Comparison of ENCODE assay signal across 22 mouse cellular contexts in the genomic region with DNA sequence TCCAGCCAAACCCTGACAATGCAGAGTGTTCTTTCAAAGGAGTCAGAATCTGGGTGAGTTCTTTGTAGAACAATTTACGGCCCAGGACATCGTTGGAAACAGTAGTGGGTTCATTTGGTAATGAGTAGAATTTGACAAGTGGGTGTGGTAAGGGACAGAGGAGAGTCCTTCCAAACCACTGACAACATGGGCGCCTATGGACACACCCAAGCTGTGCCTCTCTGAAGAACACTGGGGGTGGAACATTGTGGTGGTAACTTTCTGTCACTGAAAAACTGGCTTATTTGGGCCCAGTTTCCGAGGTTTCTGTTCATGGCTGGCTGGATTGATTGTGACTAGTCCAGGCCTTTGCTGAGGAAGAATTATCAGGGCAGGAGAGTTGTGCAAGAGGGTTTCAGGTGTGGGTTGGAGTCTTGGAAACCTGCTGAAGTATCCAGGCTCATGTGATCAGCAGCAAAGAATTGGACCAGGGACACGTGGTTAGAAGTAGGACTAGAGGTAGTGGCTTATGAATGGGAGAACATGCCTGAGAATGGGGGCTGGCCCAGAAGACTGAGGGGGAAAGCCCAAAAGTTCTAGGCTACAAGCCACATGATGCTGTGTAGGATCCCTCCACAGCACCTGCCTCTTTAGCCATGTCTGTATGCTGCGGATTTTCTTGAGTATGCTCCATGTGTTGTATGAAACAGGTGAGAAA. TPM values are rescaled to one million over a fixed set of nuclear protein-coding genes. Genes with fewer than 3 reads are reported as not detected.
DNase-seq lines count a peak whose midpoint lies in the region; ATAC-seq lines count a peak whose summit lies in the region.
"Had no signal": no experiment of that assay in that cellular context is flagged by ENCODE, and none has a peak within 500 bp of the region (broad histone marks: within the 10 kb centered on the region; RNA-seq: fewer than 3 reads in every experiment).

No protein-coding gene starts in this region.

- 76% methylated on average over 6 of the region's 6 CpGs for WGBS in heart, embryonic 11.5 days (ENCODE audit: insufficient replicate concordance)
- WGBS in limb, embryonic 11.5 days = 88% methylated on average over 6 of the region's 6 CpGs

- no peak overlapping the region for H3K9ac ChIP-seq in heart, embryonic 11.5 days (ENCODE audit: low read depth, low read length)
- no peak overlapping the region for H3K9ac ChIP-seq in limb, embryonic 11.5 days (ENCODE audit: low read length)
- H3K9ac ChIP-seq: embryonic facial prominence, embryonic 15.5 days; forebrain, embryonic 12.5 days; heart, embryonic 15.5 days; hindbrain, embryonic 14.5 days had no signal

- no peak overlapping the region for H3K4me3 ChIP-seq in heart, embryonic 11.5 days (ENCODE audit: low read depth, low read length)
- H3K4me3 ChIP-seq in limb, embryonic 11.5 days (ENCODE audit: low read depth, low read length) = no peak overlapping the region
- H3K4me3 ChIP-seq: embryonic facial prominence, embryonic 15.5 days; erythroblast, embryonic 14.5 days; forebrain, embryonic 12.5 days; heart, embryonic 15.5 days; hindbrain, embryonic 10.5 days had no signal

- peak; percentile 92 for DNase-seq in heart, adult 11 months
- DNase-seq in kidney, postnatal 10 days = peak; percentile 3
- DNase-seq in kidney, adult 8-10 months = no peak
- DNase-seq in lung, postnatal 36 days = peak; percentile 37
- no peak for DNase-seq in lung, postnatal 10 days
- peak; percentile 14 for DNase-seq in limb, embryonic 11.5 days (ENCODE audit: low spot score)
- DNase-seq in urinary bladder, postnatal 14 days (ENCODE audit: low spot score) = no peak
- DNase-seq: adrenal gland, adult 8-10 months; adrenal gland, postnatal 36 days; cerebellum, adult 11 months; cerebellum, adult 8-10 months; cerebellum, postnatal 14 days; embryo, embryonic 11 days had no signal

- no peaks in the 10 kb centered on the region for H3K27me3 ChIP-seq in heart, embryonic 11.5 days (ENCODE audit: control insufficient read depth, insufficient read depth, low read length)
- no peaks in the 10 kb centered on the region for H3K27me3 ChIP-seq in limb, embryonic 11.5 days (ENCODE audit: control insufficient read depth, insufficient read depth, low read length)
- H3K27me3 ChIP-seq: embryonic facial prominence, embryonic 15.5 days; forebrain, embryonic 12.5 days; heart, embryonic 15.5 days had no signal

- no peaks in the 10 kb centered on the region for H3K36me3 ChIP-seq in heart, embryonic 11.5 days (ENCODE audit: control insufficient read depth, insufficient read depth, low read length)
- H3K36me3 ChIP-seq in limb, embryonic 11.5 days (ENCODE audit: control insufficient read depth, insufficient read depth, low read length) = no peaks in the 10 kb centered on the region; the same call in 1 of the 2 replicates
- H3K36me3 ChIP-seq: forebrain, embryonic 12.5 days; G1E; hindbrain, embryonic 10.5 days had no signal

- H3K4me2 ChIP-seq in heart, embryonic 11.5 days = no peak overlapping the region
- no peak overlapping the region for H3K4me2 ChIP-seq in limb, embryonic 11.5 days (ENCODE audit: low read depth, severe bottlenecking)
- H3K4me2 ChIP-seq: embryonic facial prominence, embryonic 15.5 days; forebrain, embryonic 12.5 days; heart, embryonic 15.5 days; hindbrain, embryonic 14.5 days had no signal

- 0 out of 2 replicates have a peak, but pooled peaks cover 2% of the 10 kb centered on the region for H3K4me1 ChIP-seq in heart, embryonic 11.5 days (ENCODE audit: control insufficient read depth, insufficient read depth, low read length)
- H3K4me1 ChIP-seq in limb, embryonic 11.5 days (ENCODE audit: control insufficient read depth, insufficient read depth, low read length) = peaks cover 4% of the 10 kb centered on the region; the same call in 1 of the 2 replicates
- H3K4me1 ChIP-seq: forebrain, embryonic 12.5 days had no signal

- ATAC-seq in heart, embryonic 11.5 days (replicated peaks; ENCODE audit: insufficient number of reproducible peaks, low FRiP score, low TSS enrichment) = no peak
- ATAC-seq in limb, embryonic 11.5 days (ENCODE audit: insufficient number of reproducible peaks, low FRiP score, low TSS enrichment, low read depth) = no peak
- ATAC-seq: forebrain, embryonic 16.5 days had no signal

- H3K27ac ChIP-seq in heart, embryonic 11.5 days (ENCODE audit: low read depth, low read length) = no peak overlapping the region
- H3K27ac ChIP-seq in limb, embryonic 11.5 days (replicated peaks; ENCODE audit: low read depth, low read length) = no peak overlapping the region
- H3K27ac ChIP-seq: embryonic facial prominence, embryonic 15.5 days; forebrain, embryonic 12.5 days; heart, embryonic 15.5 days; hindbrain, embryonic 10.5 days; hindbrain, embryonic 14.5 days had no signal

- no peaks in the 10 kb centered on the region for H3K9me3 ChIP-seq in heart, embryonic 11.5 days (replicated peaks; ENCODE audit: control insufficient read depth, low read length)
- no peaks in the 10 kb centered on the region for H3K9me3 ChIP-seq in limb, embryonic 11.5 days (ENCODE audit: control insufficient read depth, low read length)
- H3K9me3 ChIP-seq: embryonic facial prominence, embryonic 15.5 days; forebrain, embryonic 12.5 days; heart, embryonic 15.5 days; hindbrain, embryonic 10.5 days had no signal

RNA-seq across cellular contexts. Expression of gene Pmp22, which starts 35.4 kb away (rescaled TPM):
- polyA plus RNA-seq in heart, embryonic 11.5 days (2014; fragmentation: Nextera tagmentation; extraction: Ambion mirVana) = 77.9 and 89.4 TPM in 2 replicates
- polyA plus RNA-seq in limb, embryonic 11.5 days (2014; fragmentation: Nextera tagmentation; extraction: Ambion mirVana) = 43.7 and 51.0 TPM in 2 replicates
- polyA plus RNA-seq: G1E had no signal

Comparison
In these comparisons a context has a peak if more than half of its experiments do, and no peak if none do; other contexts are left out.
1. DNase-seq: peak in heart, adult 11 months (single experiment), kidney, postnatal 10 days (single experiment), lung, postnatal 36 days (single experiment) and limb, embryonic 11.5 days (single experiment); none in kidney, adult 8-10 months (0 of 2), lung, postnatal 10 days (single experiment) and urinary bladder, postnatal 14 days (single experiment).